Mouse (Mus musculus): Measurements from ENCODE around the gene Dixdc1.
A peak's percentile ranks its signal among the peaks of the same experiment; 100 is the strongest.

Gene Dixdc1

DNA sequence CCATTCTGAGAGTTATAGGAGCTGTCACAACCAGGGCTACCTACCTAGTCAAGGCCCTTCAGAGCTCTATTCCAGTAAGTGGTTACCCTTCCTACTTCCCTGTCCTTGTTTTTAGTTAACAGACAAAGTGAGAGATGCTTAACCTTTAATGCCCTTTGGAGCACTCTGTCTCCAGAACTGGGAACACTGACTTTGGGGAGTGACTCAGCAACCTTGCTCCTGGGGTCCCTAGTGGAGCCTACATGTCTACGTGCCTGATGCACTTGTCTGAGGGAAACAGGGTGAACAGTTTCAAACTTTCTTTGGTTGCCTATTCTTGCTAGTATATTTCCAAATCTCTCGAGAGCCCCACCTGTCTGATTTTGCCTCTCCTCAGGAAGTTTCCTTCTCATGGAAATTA, 3.4 kb upstream of the Dixdc1 start:
- no peak for DNase-seq

DNA sequence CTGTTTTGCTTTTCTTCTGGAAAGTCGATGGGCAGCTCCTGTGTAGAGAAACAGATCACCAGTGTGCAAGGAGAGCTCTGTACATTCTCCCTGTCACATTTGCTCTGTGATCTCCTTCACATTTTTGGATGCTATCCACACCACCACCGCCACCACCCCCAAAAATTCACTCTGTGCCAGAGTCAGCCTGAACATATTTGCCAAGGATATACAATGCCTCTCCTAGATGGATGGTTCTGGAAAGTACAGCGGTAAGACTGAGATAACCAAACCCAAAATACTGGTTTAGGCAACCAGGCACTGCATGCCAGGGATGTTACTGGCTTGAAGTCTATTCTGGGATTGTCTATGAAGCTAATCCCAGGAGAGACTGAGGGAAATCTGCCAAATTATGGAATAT, 2.9 kb upstream of the Dixdc1 start:
- DNase-seq: no peak

DNA sequence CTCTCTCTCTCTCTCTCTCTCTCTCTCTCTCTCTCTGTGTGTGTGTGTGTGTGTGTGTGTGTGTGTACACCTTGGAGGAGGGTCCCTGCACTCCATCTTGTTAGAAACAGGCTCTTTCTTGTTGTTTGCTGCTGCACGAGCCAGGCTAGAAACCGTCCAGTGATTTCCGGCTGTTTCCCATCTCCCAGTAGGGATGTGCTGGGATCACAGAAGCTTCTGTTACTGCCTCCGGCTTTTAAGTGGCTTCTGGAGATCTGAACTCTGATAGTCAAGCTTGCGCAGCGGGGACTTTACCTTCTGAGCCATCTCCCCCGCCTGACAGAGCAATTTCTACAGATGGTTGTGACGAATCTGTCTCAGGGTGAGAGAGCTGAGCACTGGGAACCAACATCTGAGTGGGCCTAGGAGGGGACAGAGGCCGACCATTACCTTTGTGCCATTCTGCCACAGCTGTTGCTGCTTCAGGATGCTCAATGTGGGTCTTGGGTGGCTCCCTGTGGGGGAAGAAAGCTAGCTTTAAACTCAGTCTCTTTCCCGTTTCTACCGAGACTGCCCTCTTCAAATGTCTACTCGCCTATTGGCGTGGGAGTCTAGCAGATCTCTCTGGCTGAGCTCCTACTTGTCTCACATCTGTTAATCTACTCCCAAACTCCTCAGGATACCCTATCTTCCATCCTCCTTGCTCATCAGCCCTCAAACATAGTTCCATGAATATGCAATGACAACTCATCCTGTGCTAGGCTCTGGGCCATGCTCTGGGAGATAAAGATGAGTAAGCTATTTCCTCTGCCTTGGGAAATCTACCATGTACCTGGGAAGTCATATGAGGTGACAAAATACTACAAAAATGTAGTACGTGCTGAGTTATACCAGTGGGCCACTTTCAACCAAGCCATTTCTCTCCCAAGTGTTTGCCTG, 1.8 kb upstream of the Dixdc1 start:
- DNase-seq: no peak

DNA sequence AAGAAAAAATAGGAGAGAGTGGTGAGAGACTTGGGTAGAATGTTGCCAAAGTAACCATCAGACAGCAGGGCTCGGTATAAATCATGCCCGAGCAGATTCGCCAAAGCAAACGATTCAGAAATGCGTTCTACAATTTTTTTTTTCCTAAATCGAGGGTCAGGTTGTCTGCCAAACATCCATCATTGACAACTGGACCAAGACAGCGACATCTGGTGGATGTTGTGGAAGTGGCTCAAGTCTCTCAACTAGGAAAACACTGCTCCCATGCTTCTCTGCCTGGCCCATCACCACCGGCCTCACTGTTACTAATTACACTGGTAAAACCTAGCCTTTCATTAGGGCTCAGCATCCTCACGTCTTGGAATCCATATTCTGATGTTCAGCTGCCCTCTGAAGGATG, 4.3 kb downstream of the Dixdc1 start:
- DNase-seq: peak; percentile 57 to 62

DNA sequence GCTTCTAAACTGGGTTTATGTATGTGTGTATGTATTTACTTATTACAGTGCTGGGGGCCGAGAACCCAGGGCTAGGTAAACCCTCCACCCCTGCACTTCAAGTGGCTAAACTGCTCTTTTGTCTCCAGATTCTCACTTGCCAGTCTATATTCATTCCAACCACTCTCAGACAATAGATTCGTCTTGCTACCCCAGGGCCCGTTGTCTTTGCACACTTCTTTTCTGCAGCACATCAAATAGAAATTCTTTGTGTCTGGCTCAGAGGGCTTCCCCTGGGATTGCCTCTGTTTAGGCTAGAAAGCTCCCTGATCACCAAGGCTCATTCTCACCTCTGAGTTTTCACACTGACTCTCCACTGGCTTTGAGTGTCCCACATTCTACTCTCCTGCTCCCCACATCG, 6.8 kb downstream of the Dixdc1 start:
- DNase-seq: no peak

DNA sequence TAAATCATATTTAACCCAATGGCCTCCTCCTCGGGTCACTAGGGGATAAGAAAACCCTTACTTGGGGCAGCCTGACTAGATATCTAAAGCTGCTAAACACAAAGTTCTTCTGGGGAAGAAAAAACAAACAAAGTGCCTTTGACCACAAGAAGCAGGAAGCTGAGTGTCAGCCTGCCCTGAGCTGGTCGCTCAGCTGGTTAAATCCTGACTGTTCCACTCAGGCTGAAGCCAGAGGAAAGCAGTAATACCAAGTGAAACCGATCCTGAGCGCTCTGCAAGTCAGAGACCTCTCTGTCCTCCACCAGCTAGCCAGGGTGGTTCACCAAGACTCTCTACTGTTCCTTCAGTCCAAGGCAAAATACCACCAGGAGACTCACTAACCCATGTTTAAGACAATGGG, 9.7 kb downstream of the Dixdc1 start:
- DNase-seq: no peak

DNA sequence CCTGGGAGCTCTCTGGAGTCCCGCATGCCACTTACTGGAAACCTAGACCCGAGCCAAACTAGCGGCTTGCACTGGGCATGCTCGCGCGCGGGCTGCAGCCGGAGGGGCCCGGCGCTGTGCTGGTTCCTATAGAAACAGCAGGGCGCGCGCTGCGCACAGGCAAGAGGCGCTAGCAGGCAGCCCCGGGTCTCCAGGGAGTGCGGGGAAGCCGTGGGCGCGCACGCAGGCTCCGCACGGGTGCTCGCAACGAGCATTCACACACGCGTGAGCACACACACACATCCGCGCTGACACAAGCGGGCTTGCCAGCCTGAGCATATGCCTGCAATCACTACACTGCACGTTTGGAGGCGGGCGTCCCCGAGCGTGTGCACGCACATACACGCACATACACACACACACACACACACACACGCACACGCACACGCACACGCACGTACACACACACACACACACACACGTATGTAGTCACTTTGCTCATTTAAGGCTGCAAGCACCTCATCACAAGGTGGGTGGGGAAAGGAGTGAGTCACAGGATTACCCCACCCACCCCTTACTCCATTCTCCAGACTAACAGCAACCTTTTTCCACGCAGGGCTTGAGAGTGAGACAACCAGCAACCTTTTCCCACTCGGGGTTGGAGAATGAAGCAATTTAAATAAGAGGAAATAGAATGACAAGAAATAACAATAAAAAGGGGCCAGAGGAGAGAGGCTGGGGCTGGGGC, 11.2 kb downstream of the Dixdc1 start:
- peak in 1 of 2 experiments; percentile 62 for DNase-seq

DNA sequence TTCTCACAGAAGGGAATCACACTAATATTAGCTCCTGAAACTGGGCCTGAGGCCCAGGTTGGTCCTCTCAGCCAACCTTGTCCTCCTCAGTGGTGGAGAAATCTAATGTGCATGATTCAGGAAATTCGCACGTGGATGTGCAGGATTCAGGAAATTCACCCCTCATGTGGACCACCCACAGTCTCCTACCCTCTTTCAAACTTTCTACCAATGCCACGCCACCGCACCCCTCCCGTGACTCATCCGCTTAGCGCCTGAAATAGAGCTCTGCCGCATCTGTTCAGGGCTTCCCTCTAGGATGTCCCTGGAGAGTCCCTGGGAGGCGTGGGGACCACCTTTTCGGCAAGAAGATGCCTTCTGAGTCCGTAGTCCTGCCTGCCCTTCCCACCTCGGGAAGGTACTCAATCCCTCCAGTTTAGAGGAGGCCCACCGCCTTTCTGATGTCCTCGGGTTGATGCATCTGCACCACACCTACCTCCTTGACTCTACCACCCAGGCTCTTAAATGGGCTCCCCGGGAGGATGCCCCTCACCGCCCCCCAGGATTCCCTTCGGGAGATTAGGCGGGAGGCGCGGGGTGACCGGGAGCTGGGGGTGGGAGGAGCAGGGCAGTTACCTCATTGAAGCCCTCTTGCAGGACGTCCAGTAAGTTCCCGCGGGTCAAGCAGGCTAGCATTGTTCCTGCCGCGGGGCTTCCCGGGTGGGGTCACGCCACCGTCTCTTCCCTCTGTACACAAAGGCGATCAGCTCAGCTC, 12.0 kb downstream of the Dixdc1 start:
- DNase-seq: no peak

DNA sequence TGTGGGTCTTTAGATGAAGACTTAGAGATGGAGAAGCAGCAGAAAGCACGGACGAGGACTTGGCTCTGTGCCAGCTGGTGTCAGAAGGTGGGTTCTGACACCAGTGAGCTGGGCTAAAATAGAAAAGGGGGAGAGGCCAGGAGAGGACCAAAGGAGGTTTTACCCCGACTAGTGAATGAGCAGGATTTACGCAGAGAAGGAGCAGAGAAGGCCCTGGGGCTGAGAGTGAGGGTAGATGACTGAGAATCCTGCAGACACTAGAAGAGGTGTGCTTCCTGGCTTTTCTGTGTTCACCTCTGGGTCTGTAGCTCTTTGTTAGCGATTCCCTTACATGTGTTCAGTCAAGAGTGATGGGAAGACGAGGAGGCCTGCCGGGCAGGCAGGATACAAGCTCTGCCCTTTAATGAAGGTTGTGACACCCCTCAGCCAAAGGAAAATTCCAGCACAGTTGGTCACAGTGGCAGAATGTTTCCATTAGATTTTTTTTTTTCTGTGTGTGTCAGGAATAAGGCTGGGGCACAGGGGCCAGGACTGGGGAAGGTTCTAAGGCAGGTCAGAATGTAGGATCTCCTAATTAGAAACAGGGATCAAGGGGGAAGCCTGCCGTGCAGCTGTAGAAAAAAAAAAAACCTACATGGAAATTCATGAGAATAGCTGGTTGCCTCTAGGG, 13.3 kb downstream of the Dixdc1 start:
- no peak for DNase-seq

DNA sequence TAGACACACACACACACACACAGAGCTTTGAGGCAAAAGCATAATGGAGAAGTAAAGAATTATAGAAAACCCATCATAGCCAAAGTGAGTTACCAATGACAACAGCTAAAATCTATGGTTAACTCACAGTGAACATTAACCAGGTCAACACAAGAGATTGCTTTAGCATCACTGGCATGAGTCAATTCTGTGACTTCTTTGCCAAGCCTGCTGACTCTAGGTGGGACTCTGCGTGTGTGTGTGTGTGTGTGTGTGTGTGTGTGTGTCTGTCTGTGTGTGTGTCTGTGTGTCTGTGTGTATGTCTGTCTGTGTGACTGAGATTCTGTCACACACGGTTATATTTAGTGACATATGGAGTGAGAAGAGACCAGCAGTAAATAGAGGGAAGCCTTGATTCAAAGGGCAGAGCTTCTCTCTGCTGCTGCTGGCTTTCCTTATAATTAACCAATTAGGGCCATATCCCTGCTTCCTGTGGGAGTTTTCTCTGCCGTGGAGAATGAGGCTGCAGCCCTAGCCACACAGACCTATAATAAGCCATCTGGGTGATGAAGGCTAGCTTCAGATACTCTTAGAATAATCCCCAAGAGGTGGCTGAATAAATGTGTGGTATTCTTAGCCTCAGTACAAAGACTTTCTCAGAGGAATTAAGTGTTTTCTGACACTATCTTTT, 14.5 kb downstream of the Dixdc1 start:
- DNase-seq: no peak

DNA sequence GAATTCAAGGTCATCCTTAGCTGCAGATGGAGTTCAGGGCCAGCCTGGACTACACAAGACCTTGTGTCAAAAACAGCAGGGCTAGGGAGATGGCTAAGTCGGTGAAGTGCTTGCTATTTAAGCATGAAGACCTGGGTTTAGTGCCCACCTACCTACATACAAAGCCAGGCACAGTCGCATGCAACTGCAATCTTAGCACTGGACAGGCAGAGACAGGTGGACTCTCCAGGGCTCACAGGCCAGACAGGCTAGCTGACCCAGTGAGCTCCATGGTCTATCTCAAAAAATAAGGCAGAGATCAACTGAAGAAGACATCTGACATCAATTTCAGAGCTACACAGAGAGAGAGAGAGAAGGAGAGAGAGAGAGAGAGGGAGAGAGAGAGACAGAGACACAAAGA, 15.2 kb downstream of the Dixdc1 start:
- no peak for DNase-seq

DNA sequence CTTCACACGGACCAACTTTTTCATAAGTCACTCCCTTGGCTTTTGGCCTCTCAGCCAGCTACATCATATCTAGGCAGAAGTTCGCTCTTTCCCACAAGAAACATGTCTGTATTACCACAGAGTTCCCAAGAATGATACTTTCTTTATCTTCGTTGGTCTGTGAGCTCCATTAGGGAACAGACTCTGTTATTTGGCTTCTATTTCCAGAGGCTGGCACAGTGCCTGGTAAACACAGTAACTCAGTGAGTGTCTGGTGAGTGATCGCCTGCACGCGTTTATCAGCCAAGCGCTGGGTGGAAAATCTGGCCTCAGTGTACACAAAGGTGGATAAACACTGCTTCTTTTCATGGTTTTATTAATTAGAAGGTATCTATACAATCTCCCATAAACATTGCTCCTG, 15.9 kb downstream of the Dixdc1 start:
- peak; percentile 78 to 87 for DNase-seq

DNA sequence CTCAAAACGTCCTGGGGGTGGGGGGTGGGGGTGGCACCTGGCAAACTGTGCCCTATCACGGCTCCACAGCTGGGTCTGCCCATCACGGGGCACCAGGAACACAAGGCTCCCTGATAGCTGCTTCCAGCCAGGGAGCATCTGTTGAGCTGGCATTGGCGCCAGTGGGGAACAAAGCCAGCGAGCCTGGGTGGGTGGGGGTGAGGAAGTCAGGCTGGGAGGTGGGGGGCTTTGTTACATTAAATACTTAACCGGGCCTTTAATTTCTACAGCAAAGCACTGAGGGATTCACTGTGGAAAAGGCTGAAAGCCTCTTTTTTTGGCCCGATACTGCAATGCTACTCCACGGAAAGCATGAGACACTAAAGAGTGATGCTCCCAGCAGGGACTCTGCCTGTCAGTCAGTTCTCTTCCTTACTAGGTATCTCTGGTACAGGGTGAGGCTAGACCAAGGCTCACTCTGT, 16.8 kb downstream of the Dixdc1 start:
- DNase-seq: no peak

DNA sequence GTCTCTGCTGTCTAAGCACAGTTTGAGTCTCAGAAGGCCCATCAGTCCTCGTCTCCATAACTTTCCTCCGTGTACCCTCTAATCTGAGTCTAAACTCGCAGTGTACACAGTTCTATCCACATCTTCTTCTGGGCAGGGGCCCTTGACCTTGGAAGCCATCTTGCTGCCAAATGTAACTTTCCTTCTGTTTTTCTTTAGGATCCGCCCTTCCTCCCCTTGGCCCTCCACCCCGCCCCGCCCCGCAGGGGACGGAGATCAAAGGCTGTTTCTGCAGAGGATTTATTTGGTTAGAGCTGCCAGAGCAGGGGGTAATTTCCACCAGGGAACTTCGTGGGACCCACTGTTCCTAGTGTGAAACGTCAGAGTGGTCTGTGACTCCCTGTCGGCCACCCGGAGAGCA, 18.3 kb downstream of the Dixdc1 start:
- no peak for DNase-seq

DNA sequence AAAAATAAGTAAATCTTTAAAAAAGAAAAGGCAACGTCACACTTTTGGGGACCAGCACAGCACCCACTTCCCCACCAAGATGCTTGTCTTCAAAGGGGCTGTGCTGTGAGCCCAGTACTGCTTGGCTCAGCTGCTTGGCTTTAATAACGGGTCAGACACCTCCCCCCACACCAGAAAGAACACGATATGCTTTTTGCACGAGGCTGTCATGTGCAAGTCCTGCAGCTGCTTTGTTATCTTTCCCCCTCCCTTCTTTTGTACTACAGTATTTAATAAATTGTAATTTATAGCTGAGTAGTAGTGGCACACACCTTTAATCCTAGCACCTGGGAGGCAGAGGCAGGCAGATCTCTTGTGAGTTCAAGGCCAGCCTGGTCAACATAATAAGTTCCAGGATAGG, 20.4 kb downstream of the Dixdc1 start:
- no peak for DNase-seq

DNA sequence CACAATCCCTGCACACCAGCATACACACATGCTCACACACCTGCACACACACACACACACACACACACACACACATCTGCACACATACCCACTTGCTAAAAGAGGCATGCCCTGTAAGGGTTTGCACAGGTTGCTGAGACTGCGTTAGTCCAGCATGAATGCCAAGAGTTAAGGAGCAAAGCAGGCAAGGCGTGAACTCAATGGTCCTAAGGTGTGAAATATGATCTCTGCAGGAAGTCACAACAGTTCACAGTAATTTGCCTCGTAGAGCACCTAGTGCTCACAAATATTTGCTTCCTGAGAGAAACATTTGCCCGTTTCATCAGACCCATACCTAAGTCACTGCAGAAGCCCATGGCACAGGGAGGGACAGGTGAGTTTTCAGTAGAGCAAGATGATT, 25.1 kb downstream of the Dixdc1 start:
- no peak for DNase-seq

DNA sequence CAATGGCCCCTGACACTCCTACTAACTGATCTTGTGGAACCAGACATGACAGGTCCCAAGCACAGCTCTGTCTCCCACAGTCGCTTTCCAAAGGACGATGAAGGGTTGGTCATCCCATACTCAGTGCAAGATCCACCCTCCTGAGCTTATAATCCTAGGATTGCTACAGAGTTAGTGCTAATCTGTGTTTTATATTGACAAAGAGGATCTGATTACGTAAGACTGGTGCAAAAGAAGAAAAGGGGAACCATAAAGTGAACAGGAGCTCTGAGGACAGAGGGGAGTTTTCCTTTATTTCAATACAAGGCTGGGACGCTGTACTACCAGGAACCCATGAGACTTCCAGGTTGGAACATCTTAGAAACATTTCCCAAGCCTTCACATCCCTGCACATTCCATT, 28.0 kb downstream of the Dixdc1 start:
- DNase-seq: no peak

DNA sequence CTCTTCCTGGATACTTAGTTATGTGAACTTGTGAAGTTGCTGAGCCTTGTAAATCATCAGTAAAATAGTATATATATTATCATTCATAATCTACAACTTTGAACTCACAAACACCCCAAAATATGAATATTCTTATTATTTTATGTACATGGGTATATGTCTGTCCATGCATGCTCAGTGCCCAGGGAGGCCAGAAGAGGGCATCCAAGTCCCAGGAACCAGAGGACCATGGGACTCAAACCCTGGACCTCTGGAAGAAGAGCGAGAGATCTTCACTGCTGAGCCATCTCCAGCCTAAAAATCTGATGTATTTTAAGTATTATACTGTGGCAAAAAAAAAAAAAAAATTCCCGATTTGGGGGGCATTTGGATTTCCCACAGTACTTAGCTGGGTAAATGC, 30.2 kb downstream of the Dixdc1 start:
- peak; percentile 27 to 41 for DNase-seq

DNA sequence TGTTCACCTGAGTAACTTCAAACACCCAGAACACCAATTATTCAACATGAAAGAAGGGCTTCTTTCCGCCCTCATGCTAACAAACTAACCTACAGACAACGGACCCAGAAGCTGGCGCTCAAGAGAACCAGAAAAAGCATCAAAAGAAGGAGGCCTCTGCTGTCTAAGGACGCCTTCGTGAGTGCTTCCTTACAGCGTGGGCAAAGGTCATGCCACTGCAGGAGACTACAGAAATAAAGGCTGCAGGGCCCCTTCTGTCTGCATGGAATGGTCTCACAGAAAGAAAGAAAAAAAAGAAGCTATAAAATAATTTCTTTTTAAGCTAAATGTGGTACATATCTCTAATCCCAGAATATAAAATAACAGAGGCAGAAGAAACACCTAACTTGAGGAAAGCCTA, 34.4 kb downstream of the Dixdc1 start:
- DNase-seq: no peak

DNA sequence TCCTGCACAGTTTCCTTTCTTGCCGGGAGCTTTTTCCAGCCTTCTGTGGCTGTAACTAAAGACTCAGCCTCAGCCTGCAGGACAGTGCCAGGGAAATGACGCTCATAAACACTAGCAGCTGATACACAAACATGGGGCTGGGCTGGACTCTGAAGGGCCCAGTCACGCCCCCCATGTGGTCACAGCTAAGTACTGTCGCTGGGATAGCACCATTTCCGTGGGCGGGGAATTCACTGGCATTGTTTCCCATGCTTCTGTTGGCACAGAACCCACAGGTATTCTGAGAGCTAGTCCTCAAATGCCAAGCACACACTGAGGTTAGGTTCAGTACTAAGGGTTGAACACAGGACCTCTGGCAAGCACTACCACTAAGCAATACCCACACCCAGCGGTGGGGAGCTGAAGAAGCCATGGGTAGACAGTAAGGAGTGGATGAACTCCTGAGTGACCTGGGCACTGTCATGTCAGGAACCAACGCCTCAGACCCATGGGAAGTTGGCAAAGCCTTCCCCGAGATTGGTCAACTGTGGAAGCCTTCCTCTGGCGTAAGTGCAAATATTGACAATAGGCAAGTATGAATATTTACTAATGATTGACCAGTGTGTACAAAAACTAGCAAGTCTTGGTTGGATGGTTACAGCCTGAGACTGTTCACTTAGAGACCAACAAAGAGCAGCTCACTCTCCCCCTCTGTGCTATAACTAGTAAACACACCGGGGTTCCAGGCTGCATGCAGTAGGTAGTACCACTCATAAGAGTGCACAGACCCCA, 38.2 kb downstream of the Dixdc1 start:
- DNase-seq: peak; percentile 91 to 95

Measured in lung, adult 18-20 months (tissue).